ENCODE assay signal across 8 mouse cellular contexts in the genomic region with DNA sequence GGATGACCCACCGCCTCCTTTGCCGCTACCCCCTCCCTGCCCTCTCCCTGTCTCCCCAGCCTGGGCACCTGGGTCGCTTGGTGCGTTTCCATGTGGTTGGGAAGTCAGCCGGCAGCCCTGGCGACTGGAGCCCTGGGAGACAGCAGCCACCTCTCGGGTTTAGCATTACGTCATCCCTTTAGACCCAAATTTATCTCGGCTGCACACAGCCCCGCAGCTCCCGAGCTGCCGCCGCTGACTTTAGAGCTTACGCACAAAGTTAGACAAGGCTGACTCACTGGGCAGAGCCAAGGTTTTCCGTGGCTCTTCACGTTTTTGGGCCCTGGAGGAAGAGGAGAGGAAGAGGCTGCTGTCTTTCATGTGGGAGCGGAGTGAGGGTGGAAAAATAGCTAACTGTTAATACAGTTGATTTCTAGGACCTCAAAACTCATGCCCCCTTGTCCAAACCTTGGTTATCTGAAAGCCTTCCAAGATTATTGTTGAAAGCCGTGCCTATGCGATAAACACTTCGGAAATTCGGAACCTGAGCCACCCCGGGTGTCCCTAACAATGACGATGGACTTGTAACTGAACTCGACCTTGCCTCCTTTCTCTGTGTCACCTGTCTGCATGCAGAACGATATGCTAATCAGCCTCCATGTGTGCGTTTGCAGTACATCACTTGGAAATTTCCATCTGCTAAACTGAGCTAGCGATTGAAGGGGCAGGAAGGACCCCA. TPM values are rescaled to one million over a fixed set of nuclear protein-coding genes. Genes with fewer than 3 reads are reported as not detected.
A peak's percentile ranks its signal among the peaks of the same experiment; 100 is the strongest.
DNase-seq lines count a peak whose midpoint lies in the region; ATAC-seq and TF ChIP-seq lines count a peak whose summit lies in the region.

No protein-coding gene starts in this region.

- no peaks in the 10 kb centered on the region for H3K36me3 ChIP-seq in embryonic facial prominence, embryonic 11.5 days (replicated peaks; ENCODE audit: control insufficient read depth, insufficient read depth, low read depth, low read length)
- H3K36me3 ChIP-seq in limb, embryonic 14.5 days (ENCODE audit: control insufficient read depth, insufficient read depth, low read length) = no peaks in the 10 kb centered on the region
- no peaks in the 10 kb centered on the region for H3K36me3 ChIP-seq in midbrain, embryonic 16.5 days (ENCODE audit: control insufficient read depth, insufficient read depth, low read length)
- no peaks in the 10 kb centered on the region for H3K36me3 ChIP-seq in stomach, postnatal 0 days (ENCODE audit: control insufficient read depth, insufficient read depth, low read length)

- DNase-seq in CD4-positive helper T cell, adult 2 months (ENCODE audit: low read depth, low spot score) = peak; percentile 40
- peak; percentile 84 for DNase-seq in adrenal gland, adult 8-10 months
- DNase-seq in embryonic facial prominence, embryonic 11.5 days (ENCODE audit: low spot score) = peak; percentile 74
- DNase-seq in heart, adult 11 months = peak; percentile 98
- DNase-seq in kidney, adult 9 months = peak; percentile 37
- peak; percentile 48 for DNase-seq in limb, embryonic 14.5 days (ENCODE audit: low spot score)
- DNase-seq in stomach, postnatal 0 days (ENCODE audit: low spot score) = peak; percentile 64

- 11% methylated on average over 27 of the region's 27 CpGs for WGBS in embryonic facial prominence, embryonic 11.5 days
- WGBS in limb, embryonic 14.5 days = 17% methylated on average over 27 of the region's 27 CpGs
- 13% methylated on average over 27 of the region's 27 CpGs for WGBS in midbrain, embryonic 16.5 days
- 11% methylated on average over 27 of the region's 27 CpGs for WGBS in stomach, postnatal 0 days

- peaks cover 2% of the 10 kb centered on the region; the same call in 1 of the 2 replicates for H3K4me1 ChIP-seq in embryonic facial prominence, embryonic 11.5 days (ENCODE audit: control insufficient read depth, insufficient read depth, low read length)
- H3K4me1 ChIP-seq in limb, embryonic 14.5 days (ENCODE audit: control insufficient read depth, insufficient read depth, low read length) = peaks cover 24% of the 10 kb centered on the region
- H3K4me1 ChIP-seq in midbrain, embryonic 16.5 days (ENCODE audit: control insufficient read depth, insufficient read depth, low read length) = peaks cover 21% of the 10 kb centered on the region
- peaks cover 3% of the 10 kb centered on the region; the same call in 1 of the 2 replicates for H3K4me1 ChIP-seq in stomach, postnatal 0 days (replicated peaks; ENCODE audit: control insufficient read depth, insufficient read depth)

- peak overlapping the region; percentile 20 for H3K4me3 ChIP-seq in embryonic facial prominence, embryonic 11.5 days (ENCODE audit: low read depth, low read length)
- H3K4me3 ChIP-seq in limb, embryonic 14.5 days (replicated peaks; ENCODE audit: low read length) = peak overlapping the region; percentile 29
- H3K4me3 ChIP-seq in midbrain, embryonic 16.5 days (ENCODE audit: low read depth, low read length) = peak overlapping the region; percentile 27
- peak overlapping the region; percentile 43 for H3K4me3 ChIP-seq in stomach, postnatal 0 days (ENCODE audit: low read depth, low read length)

- no peaks in the 10 kb centered on the region for H3K9me3 ChIP-seq in embryonic facial prominence, embryonic 11.5 days (replicated peaks; ENCODE audit: control insufficient read depth, low read length)
- no peaks in the 10 kb centered on the region for H3K9me3 ChIP-seq in limb, embryonic 14.5 days (ENCODE audit: control insufficient read depth, low read length)
- no peaks in the 10 kb centered on the region for H3K9me3 ChIP-seq in midbrain, embryonic 16.5 days (replicated peaks; ENCODE audit: control insufficient read depth, low read length, poor library complexity, severe bottlenecking)
- H3K9me3 ChIP-seq in stomach, postnatal 0 days (ENCODE audit: control insufficient read depth, low read length) = no peaks in the 10 kb centered on the region

- H3K4me2 ChIP-seq in embryonic facial prominence, embryonic 11.5 days (ENCODE audit: low read depth, low read length) = peak overlapping the region; percentile 57
- H3K4me2 ChIP-seq in limb, embryonic 14.5 days (replicated peaks; ENCODE audit: low read depth, low read length, severe bottlenecking) = peak overlapping the region; percentile 50
- H3K4me2 ChIP-seq in midbrain, embryonic 16.5 days (ENCODE audit: low read length) = peak overlapping the region; percentile 68
- peak overlapping the region; percentile 71 for H3K4me2 ChIP-seq in stomach, postnatal 0 days (replicated peaks; ENCODE audit: low read depth)

- no peak for ATAC-seq in embryonic facial prominence, embryonic 11.5 days (replicated peaks; ENCODE audit: insufficient number of reproducible peaks, low FRiP score, low TSS enrichment, low read depth)
- no peak for ATAC-seq in limb, embryonic 14.5 days (ENCODE audit: low FRiP score, low read depth)
- ATAC-seq in midbrain, embryonic 16.5 days = no peak
- peak; percentile 25; the same call in 1 of the 2 replicates for ATAC-seq in stomach, postnatal 0 days (ENCODE audit: low FRiP score, low TSS enrichment)

- TF ChIP-seq POLR2A in limb, embryonic 14.5 days (IDR thresholded peaks at IDR 0.05; ENCODE audit: borderline replicate concordance, extremely low read depth, insufficient read depth, insufficient read length) = no peak

- no peak for TF ChIP-seq CTCF in stomach, postnatal 0 days (IDR thresholded peaks at IDR 0.05; ENCODE audit: low read depth)

- TF ChIP-seq EP300 in stomach, postnatal 0 days (optimal IDR thresholded peaks at IDR 0.05) = no peak

- no peak overlapping the region for H3K27ac ChIP-seq in embryonic facial prominence, embryonic 11.5 days (replicated peaks; ENCODE audit: low read depth, low read length)
- H3K27ac ChIP-seq in limb, embryonic 14.5 days (replicated peaks; ENCODE audit: low read depth, low read length) = 0 out of 2 replicates have a peak overlapping the region, but pooled peaks have one; percentile 9
- peak overlapping the region; percentile 46; the same call in 1 of the 2 replicates for H3K27ac ChIP-seq in midbrain, embryonic 16.5 days (ENCODE audit: low read length)
- peak overlapping the region; percentile 65 for H3K27ac ChIP-seq in stomach, postnatal 0 days (replicated peaks)

- peak overlapping the region; percentile 23 for H3K9ac ChIP-seq in embryonic facial prominence, embryonic 11.5 days (replicated peaks; ENCODE audit: low read length)
- peak overlapping the region; percentile 29 for H3K9ac ChIP-seq in limb, embryonic 14.5 days (ENCODE audit: low read depth, low read length, severe bottlenecking)
- H3K9ac ChIP-seq in midbrain, embryonic 16.5 days (ENCODE audit: low read depth, low read length) = peak overlapping the region; percentile 59
- peak overlapping the region; percentile 72 for H3K9ac ChIP-seq in stomach, postnatal 0 days (ENCODE audit: low read length)

- H3K27me3 ChIP-seq in embryonic facial prominence, embryonic 11.5 days (ENCODE audit: control insufficient read depth, insufficient read depth, low read length) = no peaks in the 10 kb centered on the region
- H3K27me3 ChIP-seq in limb, embryonic 14.5 days (ENCODE audit: control insufficient read depth, insufficient read depth, low read length) = no peaks in the 10 kb centered on the region
- no peaks in the 10 kb centered on the region for H3K27me3 ChIP-seq in midbrain, embryonic 16.5 days (ENCODE audit: control insufficient read depth, insufficient read depth, low read depth, low read length)
- no peaks in the 10 kb centered on the region for H3K27me3 ChIP-seq in stomach, postnatal 0 days (ENCODE audit: control insufficient read depth, insufficient read depth, low read length)

RNA-seq across cellular contexts. Expression of a gene that starts 15.4 kb away (rescaled TPM):
- 10 to 100 TPM; 33.5 to 38.1 (median 34.5) TPM for total RNA-seq in adrenal gland, adult 8-10 months (2022)
- polyA plus RNA-seq in embryonic facial prominence, embryonic 11.5 days (2014; fragmentation: Nextera tagmentation; extraction: Ambion mirVana) = 42.8 and 49.0 TPM in 2 replicates
- 25.8 and 28.5 TPM in 2 replicates for polyA plus RNA-seq in limb, embryonic 14.5 days (2012; rRNA removed)
- 40.1 and 42.2 TPM in 2 replicates for polyA plus RNA-seq in limb, embryonic 14.5 days (2014; fragmentation: Nextera tagmentation; extraction: Ambion mirVana)
- 37.2 and 40.8 TPM in 2 replicates for polyA plus RNA-seq in midbrain, embryonic 16.5 days (2015; fragmentation: Nextera tagmentation; extraction: Ambion mirVana)
- 28.6 and 31.3 TPM in 2 replicates for polyA plus RNA-seq in stomach, postnatal 0 days (2015; fragmentation: Nextera tagmentation; extraction: Ambion mirVana)

RNA-seq across cellular contexts. Expression of a gene that starts 45.8 kb away (rescaled TPM):
- not detected for total RNA-seq in adrenal gland, adult 8-10 months (2022)
- 2.4 TPM in 1 of 2 replicates, not detected in the other for polyA plus RNA-seq in embryonic facial prominence, embryonic 11.5 days (2014; fragmentation: Nextera tagmentation; extraction: Ambion mirVana)
- not detected in 2 replicates for polyA plus RNA-seq in limb, embryonic 14.5 days (2012; rRNA removed)
- 4.4 TPM in 1 of 2 replicates, not detected in the other for polyA plus RNA-seq in limb, embryonic 14.5 days (2014; fragmentation: Nextera tagmentation; extraction: Ambion mirVana)
- not detected in 2 replicates for polyA plus RNA-seq in midbrain, embryonic 16.5 days (2015; fragmentation: Nextera tagmentation; extraction: Ambion mirVana)
- polyA plus RNA-seq in stomach, postnatal 0 days (2015; fragmentation: Nextera tagmentation; extraction: Ambion mirVana) = not detected in 2 replicates

Comparison
In these comparisons a context has a peak if more than half of its experiments do, and no peak if none do; other contexts are left out.
1. DNase-seq: peak in every context shown above with its lines; median percentile 98 in heart, adult 11 months; 84 in adrenal gland, adult 8-10 months; 74 in embryonic facial prominence, embryonic 11.5 days; 64 in stomach, postnatal 0 days; 48 in limb, embryonic 14.5 days; 40 in CD4-positive helper T cell, adult 2 months; 37 in kidney, adult 9 months.